Mouse (Mus musculus) left cerebral cortex, postnatal 25 days (tissue): Measurements from ENCODE around the gene Pomt1. TPM values are rescaled to one million over a fixed set of nuclear protein-coding genes. Genes with fewer than 3 reads are reported as not detected.

ENCODE experiments used
- DNase-seq, 2 experiments: peaks; one replicate each; pipeline ENCODE4 v3.0.0; 2022; ENCODE audit warnings: low spot score in 2 of 2, mixed read lengths in 1 of 2
- intact Hi-C: fragments of 180-260 bp; cut with DNase I; formaldehyde crosslinking; loops from one replicate; pipeline ENCODE4 v1.15.1; 2025
- total RNA-seq, 2 experiments: library from RNA; stranded (reverse); gene quantifications; 2 replicates each; pipeline ENCODE4 v1.2.3; 2021

Pomt1 gene
- 10 to 100 TPM; 21.4 to 24.4 TPM for total RNA-seq

- peak; percentile 92 to 95 for DNase-seq
- intact Hi-C loops, result loop anchor here (2.0 to 5.0 kb wide), 2 partner anchors 84 to 99 kb away; partner anchors contain the start of gene Prrc2b
Measured at GRCm38 (mm10) chr2:32235886-32236759, at the start of gene Pomt1. Gene Pomt1 (plus strand): TSS chr2:32236590.

GRCm38 (mm10) chr2:32187019-32187551 lies 49.3 kb upstream of the Pomt1 start:
- peak; percentile 71 to 95 for DNase-seq
- intact Hi-C loops, result loop anchor here (2.0 to 5.0 kb wide), 2 partner anchors 18 to 35 kb away; partner anchors contain the start of gene Prrc2b

- intact Hi-C loops, result loop anchor here (2.0 to 5.0 kb wide), 2 partner anchors 19 to 35 kb away; partner anchors contain the start of gene Prrc2b
- DNase-seq, result no peak
Measured at GRCm38 (mm10) chr2:32187649-32188048, 48.7 kb upstream of the Pomt1 start.

- intact Hi-C loops, result loop anchor here (5.0 kb wide), 1 partner anchor 37 kb away; the partner anchor contains the start of gene Prrc2b
- peak in 1 of 2 experiments; percentile 59 for DNase-seq
Measured at GRCm38 (mm10) chr2:32189060-32189681, 47.2 kb upstream of the Pomt1 start.

- intact Hi-C loops, result loop anchor here (5.0 kb wide), 1 partner anchor 53 kb away; no protein-coding TSS in a partner anchor
- DNase-seq, result no peak
Measured at GRCm38 (mm10) chr2:32190620-32191019, 45.8 kb upstream of the Pomt1 start.

- intact Hi-C loops, result loop anchor here (5.0 kb wide), 1 partner anchor 55 kb away; no protein-coding TSS in a partner anchor
- DNase-seq, result no peak
Measured at GRCm38 (mm10) chr2:32191872-32192507, 44.4 kb upstream of the Pomt1 start.

- intact Hi-C loops, result no loop called here
- DNase-seq, result no peak
Measured at GRCm38 (mm10) chr2:32198977-32199376, 37.4 kb upstream of the Pomt1 start.

- no peak for DNase-seq
- intact Hi-C loops, result no loop called here
Measured at GRCm38 (mm10) chr2:32200033-32200432, 36.4 kb upstream of the Pomt1 start.

GRCm38 (mm10) chr2:32200712-32201111 lies 35.7 kb upstream of the Pomt1 start:
- intact Hi-C loops, result no loop called here
- no peak for DNase-seq

- intact Hi-C loops, result no loop called here
- no peak for DNase-seq
Measured at GRCm38 (mm10) chr2:32201527-32201926, 34.9 kb upstream of the Pomt1 start.

- intact Hi-C loops, result no loop called here
- no peak for DNase-seq
Measured at GRCm38 (mm10) chr2:32203853-32204252, 32.5 kb upstream of the Pomt1 start.

- DNase-seq, result no peak
- intact Hi-C loops, result no loop called here
Measured at GRCm38 (mm10) chr2:32207682-32208081, 28.7 kb upstream of the Pomt1 start.

GRCm38 (mm10) chr2:32211689-32212088 lies 24.7 kb upstream of the Pomt1 start:
- no peak for DNase-seq
- intact Hi-C loops, result no loop called here

- intact Hi-C loops, result no loop called here
- DNase-seq, result no peak
Measured at GRCm38 (mm10) chr2:32213000-32213399, 23.4 kb upstream of the Pomt1 start.

- no peak for DNase-seq
- intact Hi-C loops, result no loop called here
Measured at GRCm38 (mm10) chr2:32215576-32215975, 20.8 kb upstream of the Pomt1 start.

GRCm38 (mm10) chr2:32216506-32216905 lies 19.9 kb upstream of the Pomt1 start:
- no peak for DNase-seq
- intact Hi-C loops, result no loop called here

- intact Hi-C loops, result no loop called here
- no peak for DNase-seq
Measured at GRCm38 (mm10) chr2:32217656-32218055, 18.7 kb upstream of the Pomt1 start.

GRCm38 (mm10) chr2:32218113-32218512 lies 18.3 kb upstream of the Pomt1 start:
- DNase-seq, result no peak
- intact Hi-C loops, result no loop called here

- intact Hi-C loops, result no loop called here
- DNase-seq, result no peak
Measured at GRCm38 (mm10) chr2:32218541-32219334, 17.7 kb upstream of the Pomt1 start.
